Mouse (Mus musculus) neural tube, embryonic 15.5 days (tissue): ENCODE data around the gene Il16. TPM values are rescaled to one million over a fixed set of nuclear protein-coding genes. Genes with fewer than 3 reads are reported as not detected.

Experiments used
- ATAC-seq: fragments of 200-750 bp; cut with Nextera tagmentation; 2 replicates; pipeline ENCODE4 v1.8.0; 2017; ENCODE audit warnings: mild to moderate bottlenecking, moderate TSS enrichment, moderate library complexity; ENCODE audit not compliant: low FRiP score
- H3K27ac ChIP-seq: fragments of 300-500 bp; sonication (generic); replicated peaks from 2 replicates; pipeline ENCODE4 v1.5.1; 2015; ENCODE audit warnings: mild to moderate bottlenecking, inconsistent platforms
- H3K27me3 ChIP-seq: fragments of 300-500 bp; sonication (generic); replicated peaks from 2 replicates; pipeline ENCODE4 v1.6.1; 2015; ENCODE audit warnings: inconsistent platforms
- H3K36me3 ChIP-seq: fragments of 300-500 bp; sonication (generic); 2 replicates; pipeline ENCODE4 v1.6.1; 2015; ENCODE audit warnings: inconsistent platforms
- H3K4me1 ChIP-seq: fragments of 300-500 bp; sonication (generic); 2 replicates; pipeline ENCODE4 v1.6.1; 2015; ENCODE audit warnings: inconsistent platforms
- H3K4me2 ChIP-seq: fragments of 300-500 bp; sonication (generic); 2 replicates; pipeline ENCODE4 v1.6.1; 2015; ENCODE audit warnings: inconsistent platforms, mild to moderate bottlenecking, moderate library complexity
- H3K4me3 ChIP-seq: fragments of 300-500 bp; sonication (generic); replicated peaks from 2 replicates; pipeline ENCODE4 v1.5.1; 2015; ENCODE audit warnings: mild to moderate bottlenecking, inconsistent platforms
- H3K9ac ChIP-seq: fragments of 300-500 bp; sonication (generic); replicated peaks from 2 replicates; pipeline ENCODE4 v1.6.1; 2015; ENCODE audit warnings: mild to moderate bottlenecking, inconsistent platforms
- H3K9me3 ChIP-seq: fragments of 300-500 bp; sonication (generic); replicated peaks from 2 replicates; pipeline ENCODE4 v1.6.1; 2016; ENCODE audit warnings: inconsistent platforms
- WGBS: fragments of 180-500 bp; shearing (Covaris S2); methylation state at CpG from one replicate; pipeline ENCODE4 v1.1.7; 2015; ENCODE audit warnings: mixed read lengths; 5-methylcytosine and 5-hydroxymethylcytosine counted together
- polyA plus RNA-seq: library from polyadenylated mRNA; unstranded; fragments of >200 nt; fragmentation: Nextera tagmentation; extraction: Ambion mirVana; gene quantifications from 2 replicates; pipeline ENCODE4 v1.2.1, GENCODE M21; 2015

The Il16 gene
- polyA plus RNA-seq, 1 experiment from 2014 or later = 1.4 TPM

- no peak overlapping the region for H3K27ac ChIP-seq
- H3K9me3 ChIP-seq = no peaks in the 10 kb centered on the region
- H3K4me3 ChIP-seq = no peak overlapping the region
- no peak overlapping the region for H3K9ac ChIP-seq
- no peak for ATAC-seq
- H3K4me2 ChIP-seq = no peak overlapping the region
- H3K4me1 ChIP-seq = no peaks in the 10 kb centered on the region
- no peaks in the 10 kb centered on the region for H3K27me3 ChIP-seq
- 90% methylated on average over 8 of the region's 8 CpGs for WGBS
- H3K36me3 ChIP-seq = no peaks in the 10 kb centered on the region
These were observed 129.7 kb downstream of the Il16 start for GRCm38 (mm10) chr7:83615815-83616214.

DNA sequence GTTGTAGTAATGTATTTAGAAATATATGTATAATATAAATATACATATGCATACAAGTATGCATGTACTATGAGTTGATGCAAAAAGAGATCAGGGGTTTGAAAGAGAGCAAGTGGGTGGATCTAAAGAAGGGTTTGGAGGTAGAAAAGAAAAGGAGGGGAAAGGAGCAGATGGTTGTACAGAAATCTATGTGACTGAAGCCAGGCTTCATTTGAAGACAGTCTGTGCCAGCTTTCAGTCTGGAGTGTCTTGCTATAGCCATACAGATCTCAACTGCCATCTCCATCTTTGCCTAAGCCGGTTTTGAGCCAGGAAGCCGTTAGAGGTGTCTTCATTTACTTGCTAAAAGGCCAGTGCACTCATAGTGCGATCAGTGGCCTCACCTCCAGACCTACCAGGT lies 130.3 kb downstream of the Il16 start:
- Histone ChIP-seq H3K36me3 (no peaks in the 10 kb centered on the region), H3K4me1 (no peaks in the 10 kb centered on the region), H3K27ac (no peak overlapping the region), H3K9ac (no peak overlapping the region), H3K4me3 (no peak overlapping the region), H3K9me3 (no peaks in the 10 kb centered on the region), H3K4me2 (no peak overlapping the region), H3K27me3 (no peaks in the 10 kb centered on the region)
- WGBS = 99% methylated on average over 3 of the region's 3 CpGs
- ATAC-seq = no peak

- Histone ChIP-seq H3K27me3 (no peaks in the 10 kb centered on the region), H3K4me3 (no peak overlapping the region), H3K4me1 (no peaks in the 10 kb centered on the region), H3K4me2 (no peak overlapping the region), H3K9ac (no peak overlapping the region), H3K9me3 (no peaks in the 10 kb centered on the region), H3K36me3 (no peaks in the 10 kb centered on the region), H3K27ac (no peak overlapping the region)
- WGBS = 91% methylated on average over 1 of the region's 1 CpGs
- ATAC-seq = no peak
These were observed 133.6 kb downstream of the Il16 start for GRCm38 (mm10) chr7:83611886-83612285.

GRCm38 (mm10) chr7:83609891-83610290 lies 135.6 kb downstream of the Il16 start:
- WGBS = 99% methylated on average over 4 of the region's 4 CpGs
- no peak overlapping the region for H3K4me2 ChIP-seq
- no peak overlapping the region for H3K4me3 ChIP-seq
- H3K4me1 ChIP-seq = no peaks in the 10 kb centered on the region
- ATAC-seq = no peak
- H3K36me3 ChIP-seq = no peaks in the 10 kb centered on the region
- no peaks in the 10 kb centered on the region for H3K9me3 ChIP-seq
- no peak overlapping the region for H3K27ac ChIP-seq
- H3K27me3 ChIP-seq = no peaks in the 10 kb centered on the region
- H3K9ac ChIP-seq = no peak overlapping the region

DNA sequence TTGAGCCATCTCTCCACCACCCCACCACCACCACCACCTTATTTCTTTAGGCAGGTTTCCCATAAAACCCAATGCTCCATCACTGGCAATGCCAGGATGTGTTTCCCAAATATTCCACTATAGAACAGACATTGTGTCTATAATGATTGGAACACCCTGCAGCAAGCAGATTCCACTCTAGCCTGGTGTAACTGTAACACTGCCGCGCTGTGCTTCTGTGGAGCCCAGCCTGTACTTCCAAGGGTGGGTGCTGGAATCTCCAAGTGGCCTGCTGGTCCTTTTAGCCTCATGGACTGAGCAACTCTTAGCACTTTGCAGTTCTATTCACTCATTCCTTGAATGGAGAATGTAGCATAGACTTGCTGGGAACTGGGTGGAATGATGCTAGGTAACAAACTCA lies 138.7 kb downstream of the Il16 start:
- WGBS = 99% methylated on average over 2 of the region's 2 CpGs
- Histone ChIP-seq H3K9me3 (no peaks in the 10 kb centered on the region), H3K9ac (no peak overlapping the region)

DNA sequence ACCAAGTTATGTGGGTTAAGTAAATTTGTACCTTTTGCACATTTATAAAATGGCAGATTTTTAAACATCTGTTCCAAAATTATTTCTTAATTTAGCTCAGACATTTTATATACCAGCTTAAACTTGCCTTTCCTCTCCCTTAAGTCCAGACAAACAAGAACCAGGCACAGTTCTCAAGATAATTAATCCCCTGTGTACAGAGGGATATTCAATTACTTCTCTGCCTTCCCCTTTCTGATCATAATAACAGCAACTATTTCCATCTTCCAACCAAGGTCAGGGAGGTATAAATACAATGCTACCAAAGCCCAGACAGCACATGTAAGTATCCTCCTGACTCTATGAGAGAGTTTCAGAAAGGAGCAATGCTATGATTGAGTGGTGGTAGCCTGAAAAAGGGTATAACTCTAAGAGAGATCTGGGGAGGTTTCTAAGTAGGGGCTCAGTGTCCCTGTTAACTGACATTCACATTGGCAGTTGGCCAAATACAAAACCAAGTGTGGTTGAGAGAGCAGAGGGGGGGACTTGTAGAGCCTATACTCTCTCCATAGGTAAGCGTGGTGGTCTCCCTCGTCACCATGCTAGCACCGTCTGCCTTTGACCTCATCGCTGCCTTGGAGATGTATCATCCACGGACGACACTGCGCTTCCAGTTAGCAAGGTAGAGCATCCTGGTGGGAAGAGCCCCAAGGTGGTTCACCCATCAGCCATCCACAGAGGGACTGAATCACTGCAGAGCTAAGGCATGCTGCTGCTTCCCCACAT lies 141.2 kb downstream of the Il16 start:
- 95% methylated on average over 7 of the region's 7 CpGs for WGBS
- no peaks in the 10 kb centered on the region for H3K27me3 ChIP-seq
- no peak for ATAC-seq
- H3K9me3 ChIP-seq = no peaks in the 10 kb centered on the region
- no peak overlapping the region for H3K4me2 ChIP-seq
- H3K36me3 ChIP-seq = no peaks in the 10 kb centered on the region
- 0 out of 2 replicates have a peak, but pooled peaks cover 2% of the 10 kb centered on the region for H3K4me1 ChIP-seq
- no peak overlapping the region for H3K27ac ChIP-seq
- H3K9ac ChIP-seq = no peak overlapping the region
- H3K4me3 ChIP-seq = no peak overlapping the region

More for the DNA sequence above, 138.7 kb downstream of the Il16 start:
- Histone ChIP-seq H3K4me2 (no peak overlapping the region), H3K4me3 (no peak overlapping the region), H3K27ac (no peak overlapping the region), H3K27me3 (no peaks in the 10 kb centered on the region), H3K4me1 (0 out of 2 replicates have a peak, but pooled peaks cover 2% of the 10 kb centered on the region), H3K36me3 (no peaks in the 10 kb centered on the region)
- ATAC-seq = no peak

GRCm38 (mm10) chr7:83599913-83600286 lies 145.6 kb downstream of the Il16 start:
- no peaks in the 10 kb centered on the region for H3K9me3 ChIP-seq
- 0 out of 2 replicates have a peak, but pooled peaks cover 2% of the 10 kb centered on the region for H3K4me1 ChIP-seq
- 62% methylated on average over 8 of the region's 8 CpGs for WGBS
- H3K36me3 ChIP-seq = no peaks in the 10 kb centered on the region
- no peaks in the 10 kb centered on the region for H3K27me3 ChIP-seq
- H3K4me2 ChIP-seq = no peak overlapping the region
- no peak for ATAC-seq
- no peak overlapping the region for H3K27ac ChIP-seq
- H3K4me3 ChIP-seq = no peak overlapping the region
- no peak overlapping the region for H3K9ac ChIP-seq

DNA sequence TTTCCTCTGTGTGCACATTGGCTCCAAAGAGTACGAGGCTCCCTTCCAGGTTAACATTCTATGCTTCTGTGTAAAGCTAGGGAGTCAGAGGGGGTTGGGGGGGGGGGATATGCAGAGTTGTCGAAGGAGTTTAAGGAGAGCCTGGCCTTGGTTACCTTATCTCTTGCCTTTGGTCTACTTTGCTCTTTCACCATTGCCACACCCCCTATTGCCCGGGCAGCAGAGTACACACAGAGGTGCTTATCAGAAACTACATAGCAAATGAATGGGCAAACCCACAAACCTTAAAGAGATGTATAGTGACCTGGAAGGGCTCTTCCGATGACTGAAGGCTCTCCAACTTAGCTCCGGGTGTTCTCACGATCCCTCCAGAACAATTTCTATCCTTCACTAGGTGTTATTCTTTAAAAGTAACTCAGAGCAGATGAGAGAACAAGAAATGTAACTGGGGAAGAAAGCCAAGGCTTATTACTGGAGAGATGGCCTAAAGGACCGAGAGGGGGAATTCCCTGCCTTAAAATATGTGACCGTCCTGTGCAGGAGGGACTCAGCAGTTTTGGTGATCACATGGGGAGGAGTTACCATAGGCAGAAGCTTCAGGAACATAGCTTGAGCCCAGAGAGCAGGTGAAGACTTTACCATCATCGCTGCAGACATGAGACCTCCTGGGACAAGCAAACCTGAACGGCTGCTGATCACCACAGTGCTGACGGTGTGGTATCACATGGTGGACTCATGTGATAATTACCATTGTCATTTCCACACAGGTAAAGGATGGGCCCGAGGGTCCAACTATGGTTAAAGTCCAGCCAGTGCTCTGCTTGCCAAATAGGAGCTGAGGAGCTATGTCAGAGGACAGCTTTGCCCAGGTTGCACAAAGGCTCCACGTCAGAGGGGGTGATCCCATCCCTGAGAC lies 146.3 kb downstream of the Il16 start:
- WGBS = 89% methylated on average over 13 of the region's 13 CpGs
- H3K27me3 ChIP-seq = no peaks in the 10 kb centered on the region

GRCm38 (mm10) chr7:83597063-83597462 lies 148.5 kb downstream of the Il16 start:
- Histone ChIP-seq H3K4me3 (no peak overlapping the region), H3K4me2 (no peak overlapping the region), H3K9me3 (no peaks in the 10 kb centered on the region), H3K27ac (no peak overlapping the region), H3K27me3 (no peaks in the 10 kb centered on the region), H3K9ac (no peak overlapping the region), H3K4me1 (no peaks in the 10 kb centered on the region), H3K36me3 (no peaks in the 10 kb centered on the region)
- ATAC-seq = no peak
- 100% methylated on average over 3 of the region's 3 CpGs for WGBS

More for the DNA sequence above, 146.3 kb downstream of the Il16 start:
- no peak for ATAC-seq
- no peak overlapping the region for H3K4me3 ChIP-seq
- H3K4me1 ChIP-seq = no peaks in the 10 kb centered on the region
- H3K9me3 ChIP-seq = no peaks in the 10 kb centered on the region
- H3K36me3 ChIP-seq = no peaks in the 10 kb centered on the region
- H3K27ac ChIP-seq = no peak overlapping the region
- no peak overlapping the region for H3K9ac ChIP-seq
- H3K4me2 ChIP-seq = no peak overlapping the region

DNA sequence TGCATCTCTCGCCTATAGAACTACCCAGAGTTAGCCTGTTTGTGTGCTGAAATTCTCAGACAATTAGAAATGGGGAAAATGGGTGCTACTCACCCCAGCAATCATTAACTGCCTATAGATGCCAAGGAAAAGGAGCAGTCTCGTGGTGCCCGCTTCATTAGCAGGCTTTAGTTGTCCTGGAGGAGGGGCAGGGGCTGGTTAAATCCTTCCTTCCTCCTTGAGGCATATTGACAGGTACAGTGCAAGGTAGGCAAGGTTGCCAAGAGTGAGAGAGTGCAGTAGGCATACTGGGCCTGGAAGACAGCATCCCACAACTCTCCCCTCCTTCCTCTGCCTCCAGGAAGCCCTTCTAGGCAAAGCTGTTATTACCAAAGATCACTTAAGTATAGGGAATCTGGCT lies 151.5 kb downstream of the Il16 start:
- Histone ChIP-seq H3K9me3 (no peaks in the 10 kb centered on the region), H3K4me3 (no peak overlapping the region), H3K4me1 (no peaks in the 10 kb centered on the region), H3K4me2 (no peak overlapping the region), H3K27me3 (no peaks in the 10 kb centered on the region), H3K27ac (no peak overlapping the region), H3K9ac (no peak overlapping the region), H3K36me3 (no peaks in the 10 kb centered on the region)
- no peak for ATAC-seq
- WGBS = 85% methylated on average over 3 of the region's 3 CpGs
